Mouse (Mus musculus) CH12.LX (cell line): ENCODE measurements around the gene Tymp.

Experiments
- CTCF ChIP-seq, 2 experiments: IDR thresholded peaks in 1 of 2; conservative IDR thresholded peaks in 1 of 2; 2 replicates each; pipeline ENCODE4 v1.5.1; 2011 to 2012; ENCODE audit warnings: low read depth in 2 of 2, low read length in 2 of 2, improper control_type of control experiment in 1 of 2, inconsistent platforms in 1 of 2, mild to moderate bottlenecking in 1 of 2, moderate library complexity in 1 of 2
- EP300 ChIP-seq: IDR thresholded peaks from 2 replicates; pipeline ENCODE4 v1.6.1; 2011; ENCODE audit warnings: low read length, improper control_type of control experiment
- JUN ChIP-seq: IDR thresholded peaks from 2 replicates; pipeline ENCODE4 v1.6.1; 2011; ENCODE audit warnings: low read depth, mild to moderate bottlenecking, low read length, improper control_type of control experiment, moderate library complexity; ENCODE audit not compliant: insufficient read depth
- KAT2A ChIP-seq: IDR thresholded peaks from 2 replicates; pipeline ENCODE4 v1.6.1; 2012; ENCODE audit warnings: low read length, improper control_type of control experiment, inconsistent platforms; ENCODE audit not compliant: insufficient replicate concordance
- MAFK ChIP-seq: IDR thresholded peaks from 2 replicates; pipeline ENCODE4 v1.6.1; 2011; ENCODE audit warnings: low read length, improper control_type of control experiment; ENCODE audit not compliant: insufficient replicate concordance
- NRF1 ChIP-seq: IDR thresholded peaks from 2 replicates; pipeline ENCODE4 v1.6.1; 2014; ENCODE audit warnings: low read depth, mild to moderate bottlenecking, inconsistent platforms, low read length, improper control_type of control experiment, moderate library complexity
- PAX5 ChIP-seq: IDR thresholded peaks from 2 replicates; pipeline ENCODE4 v1.6.1; 2012; ENCODE audit warnings: low read length, inconsistent platforms, mixed read lengths
- POLR2A ChIP-seq: IDR thresholded peaks from 2 replicates; pipeline ENCODE4 v1.6.1; 2011; ENCODE audit warnings: low read depth, mild to moderate bottlenecking, improper control_type of control experiment, low read length
- TCF12 ChIP-seq: IDR thresholded peaks from 2 replicates; pipeline ENCODE4 v1.6.1; 2014; ENCODE audit warnings: low read depth, mild to moderate bottlenecking, inconsistent platforms, low read length, improper control_type of control experiment
- UBTF ChIP-seq: IDR thresholded peaks from 2 replicates; pipeline ENCODE4 v1.6.1; 2012; ENCODE audit warnings: low read depth, mild to moderate bottlenecking, inconsistent platforms, low read length, improper control_type of control experiment, moderate library complexity
- USF1 ChIP-seq: IDR thresholded peaks from 2 replicates; pipeline ENCODE4 v1.6.1; 2014; ENCODE audit warnings: low read depth, mild to moderate bottlenecking, inconsistent platforms, low read length, improper control_type of control experiment
- ZNF384 ChIP-seq: IDR thresholded peaks from 2 replicates; pipeline ENCODE4 v1.6.1; 2012; ENCODE audit warnings: low read depth, low read length, improper control_type of control experiment, inconsistent platforms

- TF ChIP-seq USF1 = no peak
- TF ChIP-seq CTCF (conservative IDR thresholded peaks at IDR 0.05 in 1 of 2, IDR thresholded peaks at IDR 0.05 in 1 of 2; ENCODE audit: low read depth in 2 of 2, low read length in 2 of 2) = no peak
- TF ChIP-seq JUN = no peak
- no peak for TF ChIP-seq UBTF
- TF ChIP-seq MAFK = no peak
- TF ChIP-seq PAX5 = no peak
- no peak for TF ChIP-seq POLR2A
- TF ChIP-seq EP300 = no peak
- TF ChIP-seq ZNF384 = no peak
- no peak for TF ChIP-seq TCF12
- TF ChIP-seq NRF1 = no peak
- TF ChIP-seq KAT2A = no peak
Measured at GRCm38 (mm10) chr15:89402471-89402870, 25.6 kb upstream of the Tymp start.
